Mouse (Mus musculus): ENCODE measurements around the gene Bscl2.
"Not testable (repeated sequence)": the region's sequence is repeated elsewhere in the genome, so short reads cannot be mapped to it uniquely, and the experiment has no call there.

The Bscl2 gene

GRCm38 (mm10) chr19:8830664-8831063, 6.6 kb upstream of the Bscl2 start:
- no peak for DNase-seq (ENCODE audit: low read depth, low spot score)

DNA sequence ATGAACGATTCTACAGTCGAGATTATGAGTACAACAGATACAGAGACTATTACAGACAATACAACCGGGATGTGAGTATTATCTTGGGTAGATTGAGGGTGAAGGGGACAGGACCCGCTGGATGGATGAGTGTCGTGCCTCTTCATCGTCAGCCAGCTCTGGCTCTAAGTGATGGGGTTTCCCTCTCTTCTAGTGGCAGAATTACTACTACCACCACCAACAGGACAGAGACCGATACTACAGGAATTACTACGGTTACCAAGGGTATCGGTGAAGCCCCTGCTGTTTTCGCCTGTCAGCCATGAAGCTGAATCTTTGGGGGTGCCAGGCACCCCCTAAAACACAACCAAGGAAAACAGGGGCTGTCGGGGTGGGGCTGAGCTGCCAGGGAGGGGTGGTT, 6.0 kb upstream of the Bscl2 start:
- DNase-seq (ENCODE audit: low read depth, low spot score): no peak

GRCm38 (mm10) chr19:8832971-8833370, 4.3 kb upstream of the Bscl2 start:
- DNase-seq (ENCODE audit: low read depth, low spot score): no peak

DNA sequence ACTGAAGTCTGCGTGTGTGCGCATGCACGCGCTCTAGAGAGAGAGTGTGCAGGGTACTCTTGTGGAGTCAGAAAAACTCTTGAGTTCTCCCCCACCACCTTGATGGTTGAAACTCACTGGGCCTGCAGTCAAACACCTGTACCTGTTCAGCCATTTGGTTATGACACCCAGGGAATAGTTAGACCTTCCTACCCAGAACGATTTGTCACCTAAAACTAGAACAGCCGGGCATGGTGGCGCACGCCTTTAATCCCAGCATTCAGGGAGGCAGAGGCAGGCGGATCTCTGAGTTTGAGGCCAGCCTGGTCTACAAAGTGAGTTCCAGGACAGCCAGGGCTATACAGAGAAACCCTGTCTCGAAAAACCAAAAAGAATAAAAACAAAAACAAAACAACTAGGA, 940 bp upstream of the Bscl2 start:
- DNase-seq (ENCODE audit: low read depth, low spot score): not testable (repeated sequence)

DNA sequence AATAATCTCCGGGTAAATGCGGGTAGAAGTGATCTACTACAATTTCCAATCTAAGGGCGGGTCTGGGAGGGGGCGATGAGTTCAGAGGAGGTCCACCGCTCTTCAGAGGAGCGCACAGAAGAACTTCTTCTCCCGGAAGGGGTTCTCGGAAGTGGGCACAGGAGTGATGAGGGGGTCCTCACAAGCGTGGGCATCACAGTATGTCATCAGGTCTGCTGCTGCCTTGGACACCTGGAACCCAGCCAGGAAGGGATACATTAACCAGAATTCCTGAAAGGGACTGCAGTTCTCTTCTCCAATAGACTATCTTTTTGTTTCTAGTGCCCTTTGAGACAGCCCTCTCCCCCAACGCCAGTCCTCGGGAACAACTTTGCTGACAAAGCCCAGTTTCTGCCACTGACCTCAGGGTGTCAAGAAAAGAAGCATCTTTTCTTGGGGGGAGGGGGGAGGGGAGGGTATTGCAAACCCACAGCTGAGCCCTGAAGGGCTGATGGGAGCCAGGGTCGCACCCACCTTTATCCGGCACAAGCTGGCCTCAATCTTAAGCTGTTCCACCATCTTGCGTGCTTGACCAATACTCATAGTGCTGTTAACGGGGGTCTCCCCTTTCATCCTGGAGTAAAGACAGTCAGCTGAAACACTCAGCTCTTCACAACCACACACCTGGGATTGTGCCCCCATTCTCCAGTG, 919 bp downstream of the Bscl2 start:
- DNase-seq (ENCODE audit: low read depth, low spot score): no peak

- no peak for DNase-seq (ENCODE audit: low read depth, low spot score)
Observed at GRCm38 (mm10) chr19:8839103-8839907, 2.0 kb downstream of the Bscl2 start, which contains the start of gene Gng3. Gene Gng3, minus strand, starts transcription at chr19:8839194.

- DNase-seq (ENCODE audit: low read depth, low spot score): no peak
Observed at GRCm38 (mm10) chr19:8839908-8840791, 2.9 kb downstream of the Bscl2 start.

- DNase-seq (ENCODE audit: low read depth, low spot score): no peak
Observed at GRCm38 (mm10) chr19:8841012-8841411, 3.7 kb downstream of the Bscl2 start.

GRCm38 (mm10) chr19:8842961-8843360, 5.7 kb downstream of the Bscl2 start:
- no peak for DNase-seq (ENCODE audit: low read depth, low spot score)

- no peak for DNase-seq (ENCODE audit: low read depth, low spot score)
Observed at GRCm38 (mm10) chr19:8844371-8845129, 7.3 kb downstream of the Bscl2 start.

GRCm38 (mm10) chr19:8848356-8848755, 11.1 kb downstream of the Bscl2 start:
- no peak for DNase-seq (ENCODE audit: low read depth, low spot score)

DNA sequence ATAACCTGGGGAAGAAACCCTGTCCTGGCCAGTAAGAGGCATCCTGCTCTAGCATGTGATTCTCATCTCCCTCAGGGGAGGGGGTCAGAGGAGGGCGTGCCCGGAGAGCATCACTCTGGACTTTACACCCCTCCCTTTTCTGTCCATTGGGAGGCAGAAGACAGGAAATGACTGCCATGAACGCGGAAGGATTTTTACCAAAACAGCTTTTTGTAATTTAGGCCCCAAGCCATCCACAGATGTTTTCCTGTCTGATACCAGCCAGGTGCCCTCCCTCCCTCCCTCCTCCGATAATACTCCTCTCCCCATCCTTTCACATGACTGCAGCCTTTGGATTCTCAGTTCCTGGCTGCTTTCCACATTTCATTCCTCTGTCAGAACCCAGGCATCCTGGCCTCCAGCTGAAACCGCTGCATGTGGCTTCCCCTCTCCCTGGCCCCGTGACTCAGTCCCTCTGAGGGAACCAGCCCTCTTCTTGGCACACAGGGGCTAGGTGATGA, 13.2 kb downstream of the Bscl2 start, which contains the start of gene Lrrn4cl:
TSS of gene Lrrn4cl (plus strand) at position 367 of the 500 bp plus-strand sequence.
- no peak for DNase-seq (ENCODE audit: low read depth, low spot score)

GRCm38 (mm10) chr19:8851639-8852038, 14.4 kb downstream of the Bscl2 start:
- DNase-seq (ENCODE audit: low read depth, low spot score): no peak

DNA sequence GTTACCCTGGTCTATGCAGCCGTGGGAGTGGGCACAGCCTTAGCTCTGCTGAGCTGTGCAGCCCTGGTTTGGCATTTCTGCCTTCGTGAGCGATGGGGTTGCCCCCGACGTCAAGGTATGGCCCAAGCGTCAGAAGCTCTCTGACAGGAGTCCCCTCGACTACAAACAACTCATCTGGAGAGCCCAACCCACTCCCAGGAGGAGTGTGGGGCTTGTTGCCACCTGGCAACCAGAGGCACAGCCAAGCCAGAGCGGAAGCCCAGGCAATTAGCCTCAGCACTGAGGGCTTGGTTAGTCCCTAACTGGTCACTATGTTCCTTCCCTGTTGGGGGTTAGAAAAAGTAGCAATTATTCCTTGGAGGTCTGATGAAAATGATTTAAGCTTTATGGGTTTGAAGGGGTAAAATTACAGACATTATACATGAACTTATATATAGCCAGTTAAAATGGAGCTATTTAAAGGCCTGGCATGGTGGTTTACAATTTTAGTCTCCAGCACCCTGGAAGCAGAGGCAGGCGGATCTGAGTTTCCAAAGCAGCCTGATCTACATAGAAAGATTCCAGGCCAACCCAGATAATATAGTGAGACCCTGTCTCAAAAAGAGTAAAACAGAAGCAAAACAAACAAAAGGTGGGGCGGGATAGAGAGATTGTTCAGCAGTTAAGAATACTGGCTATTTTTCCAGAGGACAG, 15.1 kb downstream of the Bscl2 start:
- DNase-seq (ENCODE audit: low read depth, low spot score): no peak

DNA sequence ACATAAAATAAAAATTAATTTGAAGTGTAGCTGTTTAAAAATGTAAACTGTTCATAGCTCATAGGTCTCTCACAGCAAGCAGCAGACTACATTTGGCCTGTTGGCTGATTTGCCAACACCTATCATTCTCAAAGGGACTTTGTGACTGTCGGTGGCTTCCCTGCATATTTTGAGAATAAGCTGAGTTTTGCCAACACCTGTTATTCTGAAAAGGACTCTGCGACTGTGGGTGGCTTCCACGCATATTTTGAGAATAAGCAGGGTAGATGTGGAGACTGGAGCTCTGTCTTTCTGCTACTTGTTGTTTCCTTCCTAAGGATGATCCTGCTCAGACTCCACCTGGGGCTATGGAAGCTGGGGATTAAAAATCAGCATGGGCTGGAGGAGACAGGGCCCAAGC, 15.8 kb downstream of the Bscl2 start:
- no peak for DNase-seq (ENCODE audit: low read depth, low spot score)

DNA sequence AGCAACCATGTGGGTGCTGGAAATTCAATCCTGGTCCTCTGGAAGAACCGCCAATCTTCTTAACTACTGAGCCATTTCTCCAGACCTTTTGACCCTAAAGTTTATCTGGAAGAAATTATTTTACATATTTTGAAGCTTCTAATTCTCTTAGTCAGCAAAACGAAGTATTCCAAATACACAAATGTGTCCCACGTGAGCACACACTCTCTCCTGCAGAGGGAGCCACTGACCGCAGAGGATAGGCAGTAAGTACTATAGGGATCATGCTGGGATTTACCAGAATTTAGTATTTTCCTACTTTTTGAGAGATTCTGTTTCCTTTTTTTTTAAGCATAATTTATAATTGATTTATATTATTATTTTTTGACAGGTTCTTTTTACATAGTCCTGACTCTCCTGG, 20.4 kb downstream of the Bscl2 start:
- DNase-seq (ENCODE audit: low read depth, low spot score): no peak

GRCm38 (mm10) chr19:8859018-8859417, 21.8 kb downstream of the Bscl2 start:
- no peak for DNase-seq (ENCODE audit: low read depth, low spot score)

DNA sequence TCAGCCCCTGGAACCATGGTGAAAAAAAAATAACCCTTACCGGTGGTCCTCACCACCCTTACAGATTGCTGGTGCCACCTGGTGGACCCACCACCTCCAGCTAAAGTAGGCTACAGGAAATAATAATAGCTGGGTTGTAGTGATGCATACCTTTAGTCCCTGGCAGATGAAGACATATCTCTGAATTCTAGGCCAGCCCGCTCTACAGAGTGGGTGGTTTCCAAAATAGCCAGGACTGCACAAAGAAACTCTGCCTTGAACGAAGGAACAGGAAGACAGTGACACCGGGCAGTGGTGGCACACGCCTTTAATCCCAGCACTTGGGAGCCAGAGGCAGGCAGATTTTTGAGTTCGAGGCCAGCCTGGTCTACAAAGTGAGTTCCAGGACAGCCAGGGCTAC, 27.0 kb downstream of the Bscl2 start:
- no peak for DNase-seq (ENCODE audit: low read depth, low spot score)

- not testable (repeated sequence) for DNase-seq (ENCODE audit: low read depth, low spot score)
Observed at GRCm38 (mm10) chr19:8870381-8870780, 33.1 kb downstream of the Bscl2 start.

DNA sequence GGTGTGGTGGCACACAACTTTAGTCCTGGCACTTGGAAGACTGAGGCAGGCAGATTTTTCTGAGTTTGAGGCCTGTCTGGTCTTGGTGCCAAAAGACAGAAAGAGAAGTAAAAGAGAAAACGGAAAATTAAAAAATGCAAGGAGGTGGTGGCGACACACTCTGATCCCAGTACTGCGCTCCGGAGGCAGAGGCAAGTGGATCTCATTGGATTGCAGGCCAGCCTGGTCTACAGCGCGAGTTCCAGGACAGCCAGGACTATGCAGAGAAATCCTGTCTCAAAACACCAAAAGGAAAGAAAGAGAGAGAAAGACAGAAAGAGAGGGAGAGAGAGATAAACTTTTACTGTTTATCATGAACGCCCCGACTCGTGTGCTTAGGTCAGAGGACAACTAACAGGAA, 33.6 kb downstream of the Bscl2 start:
- no peak for DNase-seq (ENCODE audit: low read depth, low spot score)
